Mouse (Mus musculus): Measurements from ENCODE around the gene Ccr1l1. TPM values are rescaled to one million over a fixed set of nuclear protein-coding genes. Genes with fewer than 3 reads are reported as not detected.

The Ccr1l1 gene
- polyA plus RNA-seq, 1 experiment = 0.41 TPM

DNA sequence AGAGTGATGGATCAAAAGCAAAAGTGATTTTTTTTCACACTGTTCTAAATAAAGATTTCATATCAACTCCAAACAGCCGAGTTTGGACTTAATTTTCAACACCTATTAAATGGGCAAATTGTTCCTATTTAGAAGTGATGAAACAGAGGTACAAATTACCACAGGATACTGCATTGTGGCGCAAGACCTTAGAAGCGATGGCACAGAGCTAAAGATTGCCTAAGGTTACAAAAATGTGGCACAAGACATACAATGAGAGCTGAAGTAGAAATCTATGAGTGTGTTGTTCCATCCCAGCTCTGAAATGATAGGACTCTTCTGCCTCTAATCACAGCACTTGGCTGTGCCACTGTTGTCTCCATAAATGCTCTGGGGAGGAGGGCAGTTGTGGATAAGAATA lies 13.4 kb downstream of the Ccr1l1 start:
- H3K4me3 ChIP-seq (ENCODE audit: extremely low read depth, insufficient read depth, insufficient read length) = no peak overlapping the region
- DNase-seq (ENCODE audit: low read depth in 1 of 2, low spot score in 2 of 2) = no peak
- WGBS = 81% methylated on average over 3 of the region's 3 CpGs
- H3K27me3 ChIP-seq (ENCODE audit: control insufficient read depth, insufficient read depth, low read length) = no peaks in the 10 kb centered on the region
- no peak for TF ChIP-seq CTCF (IDR thresholded peaks at IDR 0.05; ENCODE audit: extremely low read depth, insufficient read depth, insufficient read length, insufficient replicate concordance)
- no peak for TF ChIP-seq POLR2A (IDR thresholded peaks at IDR 0.05; ENCODE audit: low read depth, low read length)
- no peaks in the 10 kb centered on the region for H3K36me3 ChIP-seq (ENCODE audit: control insufficient read depth, insufficient read depth, low read length)
- H3K4me1 ChIP-seq (ENCODE audit: control insufficient read depth, insufficient read depth, insufficient read length) = peaks cover 8% of the 10 kb centered on the region; the same call in 1 of the 2 replicates
- H3K27ac ChIP-seq (ENCODE audit: insufficient read depth, low read length) = no peak overlapping the region

DNA sequence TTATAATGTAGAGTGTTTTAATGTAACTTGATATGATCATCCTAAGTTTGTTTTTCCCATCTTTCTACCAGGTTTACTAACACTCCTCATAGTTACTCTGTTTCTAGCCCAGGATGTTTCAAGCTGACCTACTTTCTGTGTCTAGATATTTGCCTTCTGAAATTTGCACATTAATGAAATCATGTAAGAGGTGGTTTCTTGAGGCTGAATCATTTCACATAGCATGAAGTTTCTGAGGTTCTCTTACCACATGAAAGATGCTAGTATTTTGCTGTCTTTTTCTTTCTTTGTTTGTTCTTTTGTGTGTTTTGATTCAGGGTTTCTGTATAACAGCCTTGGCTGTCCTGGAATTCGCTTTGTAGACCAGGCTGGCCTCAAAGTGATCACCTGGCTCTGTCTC lies 18.0 kb downstream of the Ccr1l1 start:
- no peaks in the 10 kb centered on the region for H3K27me3 ChIP-seq (ENCODE audit: control insufficient read depth, insufficient read depth, low read length)
- 83% methylated on average over 1 of the region's 1 CpGs for WGBS
- peaks cover 5% of the 10 kb centered on the region; the same call in 1 of the 2 replicates for H3K4me1 ChIP-seq (ENCODE audit: control insufficient read depth, insufficient read depth, insufficient read length)
- H3K4me3 ChIP-seq (ENCODE audit: extremely low read depth, insufficient read depth, insufficient read length) = no peak overlapping the region
- H3K36me3 ChIP-seq (ENCODE audit: control insufficient read depth, insufficient read depth, low read length) = no peaks in the 10 kb centered on the region
- DNase-seq (ENCODE audit: low read depth in 1 of 2, low spot score in 2 of 2) = no peak
- no peak for TF ChIP-seq CTCF (IDR thresholded peaks at IDR 0.05; ENCODE audit: extremely low read depth, insufficient read depth, insufficient read length, insufficient replicate concordance)
- no peak for TF ChIP-seq POLR2A (IDR thresholded peaks at IDR 0.05; ENCODE audit: low read depth, low read length)
- no peak overlapping the region for H3K27ac ChIP-seq (ENCODE audit: insufficient read depth, low read length)

DNA sequence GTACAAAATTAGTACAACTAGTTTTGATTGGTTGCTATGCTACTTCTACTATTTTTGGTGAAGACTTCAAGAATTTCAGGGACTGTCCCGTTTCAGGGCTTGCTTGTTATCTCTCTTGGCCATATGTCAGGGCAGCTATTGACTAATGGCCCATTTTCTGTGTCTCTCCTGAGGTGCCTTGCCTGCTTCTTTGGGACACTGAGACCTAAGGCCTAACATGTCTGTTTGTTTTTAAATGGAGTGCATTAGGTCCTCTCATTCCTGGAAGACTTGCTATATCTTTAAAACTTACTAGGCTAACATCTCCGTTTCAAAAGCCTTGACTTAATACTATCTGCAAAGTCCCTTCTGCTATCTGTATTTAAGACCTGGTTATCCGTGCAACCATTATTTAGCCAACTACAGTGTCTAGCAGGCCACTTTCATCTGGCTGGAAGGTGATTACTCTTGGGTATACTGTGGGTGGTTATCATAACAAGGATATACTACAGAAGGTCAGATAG lies 20.2 kb downstream of the Ccr1l1 start:
- no peak for DNase-seq (ENCODE audit: low read depth in 1 of 2, low spot score in 2 of 2)
- H3K4me1 ChIP-seq (ENCODE audit: control insufficient read depth, insufficient read depth, insufficient read length) = peaks cover 11% of the 10 kb centered on the region
- TF ChIP-seq CTCF (IDR thresholded peaks at IDR 0.05; ENCODE audit: extremely low read depth, insufficient read depth, insufficient read length, insufficient replicate concordance) (no peak), POLR2A (IDR thresholded peaks at IDR 0.05; ENCODE audit: low read depth, low read length) (no peak)
- peak overlapping the region; percentile 12; the same call in 1 of the 2 replicates for H3K27ac ChIP-seq (ENCODE audit: insufficient read depth, low read length)
- no peak overlapping the region for H3K4me3 ChIP-seq (ENCODE audit: extremely low read depth, insufficient read depth, insufficient read length)
- no peaks in the 10 kb centered on the region for H3K27me3 ChIP-seq (ENCODE audit: control insufficient read depth, insufficient read depth, low read length)
- no peaks in the 10 kb centered on the region for H3K36me3 ChIP-seq (ENCODE audit: control insufficient read depth, insufficient read depth, low read length)
- 62% methylated on average over 3 of the region's 3 CpGs for WGBS

DNA sequence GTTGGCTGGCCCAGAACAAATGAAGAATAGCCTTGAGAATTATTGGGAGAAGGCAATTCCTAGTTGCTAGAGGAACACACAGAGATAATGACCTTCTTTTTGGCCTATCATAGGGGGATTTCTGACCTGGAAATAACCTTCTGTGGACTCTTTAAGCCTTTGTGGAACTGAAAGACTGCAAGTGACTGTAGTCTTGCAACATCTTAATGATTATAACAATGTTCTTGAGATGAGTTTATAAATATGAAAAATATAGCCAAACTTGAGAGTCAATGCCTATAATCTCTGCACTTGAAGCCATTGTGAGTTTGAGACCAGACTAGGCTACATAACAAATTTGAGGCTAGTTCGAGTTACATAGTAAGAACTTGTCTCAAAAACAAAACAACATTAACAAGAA lies 21.3 kb downstream of the Ccr1l1 start:
- Histone ChIP-seq H3K27me3 (ENCODE audit: control insufficient read depth, insufficient read depth, low read length) (no peaks in the 10 kb centered on the region), H3K4me3 (ENCODE audit: extremely low read depth, insufficient read depth, insufficient read length) (no peak overlapping the region), H3K4me1 (ENCODE audit: control insufficient read depth, insufficient read depth, insufficient read length) (peaks cover 12% of the 10 kb centered on the region), H3K27ac (ENCODE audit: insufficient read depth, low read length) (no peak overlapping the region), H3K36me3 (ENCODE audit: control insufficient read depth, insufficient read depth, low read length) (no peaks in the 10 kb centered on the region)
- 91% methylated on average over 1 of the region's 1 CpGs for WGBS
- TF ChIP-seq POLR2A (IDR thresholded peaks at IDR 0.05; ENCODE audit: low read depth, low read length) (no peak), CTCF (IDR thresholded peaks at IDR 0.05; ENCODE audit: extremely low read depth, insufficient read depth, insufficient read length, insufficient replicate concordance) (no peak)
- DNase-seq (ENCODE audit: low read depth in 1 of 2, low spot score in 2 of 2) = no peak

DNA sequence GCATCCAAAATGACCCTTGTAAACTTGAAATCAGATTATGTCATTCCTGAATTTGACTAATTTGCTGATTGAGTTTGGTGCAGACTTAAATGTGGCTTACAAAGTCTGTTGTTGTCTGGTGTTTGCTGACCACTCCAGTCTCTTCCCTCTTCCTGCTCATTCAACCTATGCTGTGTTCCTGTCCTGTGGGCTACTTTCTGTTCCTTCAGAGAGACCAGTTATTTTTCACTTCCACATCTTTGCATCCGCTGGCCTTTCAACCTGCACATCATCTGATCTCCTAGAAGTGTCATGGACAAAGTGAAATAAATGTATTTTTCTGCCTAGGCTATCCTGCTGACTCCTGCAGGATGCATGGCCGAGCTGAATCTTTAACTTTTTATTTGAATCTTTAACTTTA lies 24.7 kb downstream of the Ccr1l1 start:
- H3K36me3 ChIP-seq (ENCODE audit: control insufficient read depth, insufficient read depth, low read length) = no peaks in the 10 kb centered on the region
- no peak overlapping the region for H3K4me3 ChIP-seq (ENCODE audit: extremely low read depth, insufficient read depth, insufficient read length)
- no peaks in the 10 kb centered on the region for H3K27me3 ChIP-seq (ENCODE audit: control insufficient read depth, insufficient read depth, low read length)
- peaks cover 27% of the 10 kb centered on the region for H3K4me1 ChIP-seq (ENCODE audit: control insufficient read depth, insufficient read depth, insufficient read length)
- DNase-seq (ENCODE audit: low read depth in 1 of 2, low spot score in 2 of 2) = no peak
- H3K27ac ChIP-seq (ENCODE audit: insufficient read depth, low read length) = no peak overlapping the region
- TF ChIP-seq POLR2A (IDR thresholded peaks at IDR 0.05; ENCODE audit: low read depth, low read length) (no peak), CTCF (IDR thresholded peaks at IDR 0.05; ENCODE audit: extremely low read depth, insufficient read depth, insufficient read length, insufficient replicate concordance) (no peak)
- 60% methylated on average over 2 of the region's 2 CpGs for WGBS

DNA sequence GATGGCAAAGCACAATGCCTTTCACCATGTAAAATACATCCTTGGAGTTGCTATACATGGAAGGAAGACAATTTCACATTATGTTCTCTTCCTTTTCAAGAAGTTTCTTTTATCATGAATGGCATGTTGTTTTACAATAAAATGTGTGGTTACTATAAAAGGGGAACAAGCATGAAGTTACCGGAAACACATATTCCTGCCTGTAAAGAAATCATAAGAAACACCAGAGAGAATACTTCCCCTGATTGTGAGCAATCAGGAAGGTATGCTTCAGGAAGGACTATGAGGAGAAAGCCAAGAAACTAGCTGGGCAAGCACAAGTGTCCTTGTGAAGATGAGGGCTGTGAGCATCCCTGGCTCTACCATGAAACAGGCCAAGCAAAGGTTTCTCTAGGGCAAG lies 27.0 kb downstream of the Ccr1l1 start:
- Histone ChIP-seq H3K36me3 (ENCODE audit: control insufficient read depth, insufficient read depth, low read length) (no peaks in the 10 kb centered on the region), H3K4me3 (ENCODE audit: extremely low read depth, insufficient read depth, insufficient read length) (no peak overlapping the region), H3K27ac (ENCODE audit: insufficient read depth, low read length) (peak overlapping the region; percentile 52), H3K27me3 (ENCODE audit: control insufficient read depth, insufficient read depth, low read length) (no peaks in the 10 kb centered on the region), H3K4me1 (ENCODE audit: control insufficient read depth, insufficient read depth, insufficient read length) (peaks cover 26% of the 10 kb centered on the region)
- DNase-seq (ENCODE audit: low read depth in 1 of 2, low spot score in 2 of 2) = no peak
- WGBS = 15% methylated on average over 1 of the region's 1 CpGs
- TF ChIP-seq POLR2A (IDR thresholded peaks at IDR 0.05; ENCODE audit: low read depth, low read length) = no peak
- no peak for TF ChIP-seq CTCF (IDR thresholded peaks at IDR 0.05; ENCODE audit: extremely low read depth, insufficient read depth, insufficient read length, insufficient replicate concordance)

DNA sequence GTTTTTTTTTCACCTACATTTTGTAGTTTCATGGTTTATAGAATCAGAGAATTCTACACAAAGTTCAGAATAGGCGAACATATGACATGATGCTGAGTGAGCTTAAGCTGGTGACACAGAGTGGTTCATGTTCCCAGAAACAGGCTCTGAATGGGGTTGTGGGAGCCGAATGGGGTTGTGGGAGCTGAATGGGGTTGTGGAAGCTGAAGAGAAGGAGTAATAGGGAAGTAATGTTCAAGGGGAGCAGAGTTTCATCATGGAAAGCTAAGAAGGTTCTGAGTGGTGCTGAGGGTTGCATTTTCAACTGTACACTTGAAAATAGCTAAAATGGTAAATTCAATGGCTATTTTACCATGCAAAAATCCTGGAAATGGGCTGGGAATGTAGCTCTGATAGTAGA lies 28.8 kb downstream of the Ccr1l1 start:
- Histone ChIP-seq H3K4me1 (ENCODE audit: control insufficient read depth, insufficient read depth, insufficient read length) (peaks cover 26% of the 10 kb centered on the region), H3K27me3 (ENCODE audit: control insufficient read depth, insufficient read depth, low read length) (no peaks in the 10 kb centered on the region), H3K4me3 (ENCODE audit: extremely low read depth, insufficient read depth, insufficient read length) (no peak overlapping the region), H3K36me3 (ENCODE audit: control insufficient read depth, insufficient read depth, low read length) (no peaks in the 10 kb centered on the region), H3K27ac (ENCODE audit: insufficient read depth, low read length) (no peak overlapping the region)
- DNase-seq (ENCODE audit: low read depth in 1 of 2, low spot score in 2 of 2) = no peak
- no peak for TF ChIP-seq CTCF (IDR thresholded peaks at IDR 0.05; ENCODE audit: extremely low read depth, insufficient read depth, insufficient read length, insufficient replicate concordance)
- no peak for TF ChIP-seq POLR2A (IDR thresholded peaks at IDR 0.05; ENCODE audit: low read depth, low read length)
- WGBS = 82% methylated on average over 2 of the region's 2 CpGs

Data from spleen, adult 2 months (tissue).